Mouse (Mus musculus) testis, adult 2 months (tissue): Measurements from ENCODE around the gene Sds. TPM values are rescaled to one million over a fixed set of nuclear protein-coding genes. Genes with fewer than 3 reads are reported as not detected.

Experiments
- H3K27ac ChIP-seq: fragments of 200-500 bp; 2 replicates; pipeline ENCODE4 v1.5.1; 2012; ENCODE audit warnings: low read depth, low read length; ENCODE audit not compliant: control insufficient read depth, insufficient read depth
- H3K27me3 ChIP-seq: fragments of 200-500 bp; 2 replicates; pipeline ENCODE4 v1.6.1; 2012; ENCODE audit warnings: mild to moderate bottlenecking, low read length, moderate library complexity; ENCODE audit not compliant: control insufficient read depth, insufficient read depth
- H3K36me3 ChIP-seq: fragments of 200-500 bp; 2 replicates; pipeline ENCODE4 v1.6.1; 2012; ENCODE audit warnings: mild to moderate bottlenecking, low read length; ENCODE audit not compliant: control insufficient read depth, insufficient read depth
- H3K4me1 ChIP-seq: fragments of 200-500 bp; 2 replicates; pipeline ENCODE4 v1.6.1; 2012; ENCODE audit warnings: low read length; ENCODE audit not compliant: control insufficient read depth, insufficient read depth
- H3K4me3 ChIP-seq: fragments of 200-500 bp; 2 replicates; pipeline ENCODE4 v1.5.1; 2012; ENCODE audit warnings: low read depth, mild to moderate bottlenecking, low read length, moderate library complexity, mixed read lengths; ENCODE audit not compliant: control insufficient read depth
- CTCF ChIP-seq: fragments of 200-500 bp; IDR thresholded peaks from 2 replicates; pipeline ENCODE4 v1.5.1; 2012; ENCODE audit warnings: low read depth, mild to moderate bottlenecking, inconsistent platforms, low read length, moderate library complexity; ENCODE audit not compliant: control insufficient read depth, insufficient read depth, insufficient replicate concordance
- POLR2A ChIP-seq: fragments of 200-500 bp; IDR thresholded peaks from 2 replicates; pipeline ENCODE4 v1.6.1; 2012; ENCODE audit warnings: low read depth, mild to moderate bottlenecking, inconsistent platforms, low read length, moderate library complexity; ENCODE audit not compliant: control insufficient read depth
- polyA plus RNA-seq: library from polyadenylated mRNA; depleted of rRNA; stranded (reverse); fragments of >200 nt; gene quantifications from 2 replicates; pipeline ENCODE4 v1.2.3, GENCODE M21; 2012

Gene Sds
- polyA plus RNA-seq, 1 experiment = 1.1 TPM

- Histone ChIP-seq H3K4me1 (peaks cover 5% of the 10 kb centered on the region; the same call in 1 of the 2 replicates), H3K4me3 (no peak overlapping the region), H3K27me3 (no peaks in the 10 kb centered on the region; the same call in 1 of the 2 replicates), H3K27ac (no peak overlapping the region), H3K36me3 (no peaks in the 10 kb centered on the region)
- TF ChIP-seq CTCF (no peak), POLR2A (no peak)
Measured at GRCm38 (mm10) chr5:120473361-120473760, 3.0 kb upstream of the Sds start.

- H3K4me3 ChIP-seq = no peak overlapping the region
- H3K27ac ChIP-seq = no peak overlapping the region
Measured at GRCm38 (mm10) chr5:120475861-120476260, 465 bp upstream of the Sds start.

GRCm38 (mm10) chr5:120477993-120478392 lies 1.7 kb downstream of the Sds start:
- TF ChIP-seq CTCF = no peak
- TF ChIP-seq POLR2A = no peak
- Histone ChIP-seq H3K4me3 (no peak overlapping the region), H3K27ac (no peak overlapping the region), H3K27me3 (no peaks in the 10 kb centered on the region; the same call in 1 of the 2 replicates), H3K4me1 (peaks cover 5% of the 10 kb centered on the region; the same call in 1 of the 2 replicates), H3K36me3 (no peaks in the 10 kb centered on the region)

More at GRCm38 (mm10) chr5:120475861-120476260, 465 bp upstream of the Sds start:
- Histone ChIP-seq H3K4me1 (peaks cover 5% of the 10 kb centered on the region; the same call in 1 of the 2 replicates), H3K27me3 (no peaks in the 10 kb centered on the region; the same call in 1 of the 2 replicates), H3K36me3 (no peaks in the 10 kb centered on the region)
- no peak for TF ChIP-seq CTCF
- TF ChIP-seq POLR2A = no peak

- peaks cover 5% of the 10 kb centered on the region; the same call in 1 of the 2 replicates for H3K4me1 ChIP-seq
- no peak overlapping the region for H3K4me3 ChIP-seq
- H3K27ac ChIP-seq = no peak overlapping the region
- TF ChIP-seq POLR2A = no peak
- TF ChIP-seq CTCF = no peak
- H3K36me3 ChIP-seq = no peaks in the 10 kb centered on the region
- no peaks in the 10 kb centered on the region; the same call in 1 of the 2 replicates for H3K27me3 ChIP-seq
Measured at GRCm38 (mm10) chr5:120479538-120479937, 3.2 kb downstream of the Sds start.

- no peak for TF ChIP-seq POLR2A
- TF ChIP-seq CTCF = no peak
- no peaks in the 10 kb centered on the region for H3K36me3 ChIP-seq
- no peak overlapping the region for H3K4me3 ChIP-seq
- H3K27me3 ChIP-seq = no peaks in the 10 kb centered on the region; the same call in 1 of the 2 replicates
- H3K4me1 ChIP-seq = peaks cover 4% of the 10 kb centered on the region; the same call in 1 of the 2 replicates
- H3K27ac ChIP-seq = no peak overlapping the region
Measured at GRCm38 (mm10) chr5:120481205-120481604, 4.9 kb downstream of the Sds start.

GRCm38 (mm10) chr5:120483399-120483798 lies 7.1 kb downstream of the Sds start:
- TF ChIP-seq POLR2A (no peak), CTCF (no peak)
- H3K27ac ChIP-seq = no peak overlapping the region
- H3K4me3 ChIP-seq = no peak overlapping the region
- H3K4me1 ChIP-seq = no peaks in the 10 kb centered on the region
- H3K27me3 ChIP-seq = no peaks in the 10 kb centered on the region
- H3K36me3 ChIP-seq = no peaks in the 10 kb centered on the region; the same call in 1 of the 2 replicates

GRCm38 (mm10) chr5:120487844-120488243 lies 11.5 kb downstream of the Sds start:
- Histone ChIP-seq H3K4me1 (peaks cover 2% of the 10 kb centered on the region; the same call in 1 of the 2 replicates), H3K36me3 (no peaks in the 10 kb centered on the region; the same call in 1 of the 2 replicates), H3K27ac (no peak overlapping the region), H3K27me3 (no peaks in the 10 kb centered on the region), H3K4me3 (no peak overlapping the region)
- TF ChIP-seq POLR2A = no peak
- no peak for TF ChIP-seq CTCF

GRCm38 (mm10) chr5:120490679-120491192 lies 14.4 kb downstream of the Sds start:
- H3K27ac ChIP-seq = no peak overlapping the region
- H3K36me3 ChIP-seq = no peaks in the 10 kb centered on the region; the same call in 1 of the 2 replicates
- H3K4me3 ChIP-seq = no peak overlapping the region
- no peak for TF ChIP-seq POLR2A
- no peak for TF ChIP-seq CTCF
- H3K27me3 ChIP-seq = no peaks in the 10 kb centered on the region
- peaks cover 4% of the 10 kb centered on the region; the same call in 1 of the 2 replicates for H3K4me1 ChIP-seq
